Mouse (Mus musculus) urinary bladder, postnatal 4 days (tissue): ENCODE measurements around the gene Dydc1.

ENCODE experiments used
- DNase-seq, 2 experiments: peaks; one replicate each; pipeline ENCODE4 v3.0.0; 2021 to 2022; ENCODE audit warnings: low spot score in 2 of 2

The Dydc1 gene

GRCm38 (mm10) chr14:41098726-41099125, 26.0 kb downstream of the Dydc1 start:
- DNase-seq = no peak

- no peak for DNase-seq
Observed at GRCm38 (mm10) chr14:41100712-41101111, 28.0 kb downstream of the Dydc1 start.

- no peak for DNase-seq
Observed at GRCm38 (mm10) chr14:41101242-41101641, 28.5 kb downstream of the Dydc1 start.

DNA sequence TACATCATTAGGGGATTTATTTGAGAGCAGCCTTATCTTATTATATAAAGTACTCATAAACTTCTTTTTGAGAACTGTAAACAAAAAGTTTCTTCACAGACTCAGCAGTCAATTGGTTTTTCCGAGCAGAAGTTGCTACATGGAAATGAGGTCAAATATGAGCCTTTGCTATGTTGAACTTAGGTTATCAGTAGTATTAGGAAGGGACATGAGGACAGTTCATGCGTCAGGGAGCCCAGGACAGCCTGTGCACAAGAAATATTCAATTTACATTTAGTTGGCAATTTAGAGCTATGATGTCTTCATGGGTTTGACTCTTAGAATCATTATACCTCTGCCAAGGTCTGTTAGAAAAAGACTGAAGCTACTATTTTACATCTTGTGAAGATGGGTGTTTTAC, 29.6 kb downstream of the Dydc1 start:
- DNase-seq = no peak

GRCm38 (mm10) chr14:41104853-41105444, 32.2 kb downstream of the Dydc1 start, which contains the start of gene Mat1a:
Gene Mat1a (plus strand): TSS chr14:41105035.
- DNase-seq = no peak

DNA sequence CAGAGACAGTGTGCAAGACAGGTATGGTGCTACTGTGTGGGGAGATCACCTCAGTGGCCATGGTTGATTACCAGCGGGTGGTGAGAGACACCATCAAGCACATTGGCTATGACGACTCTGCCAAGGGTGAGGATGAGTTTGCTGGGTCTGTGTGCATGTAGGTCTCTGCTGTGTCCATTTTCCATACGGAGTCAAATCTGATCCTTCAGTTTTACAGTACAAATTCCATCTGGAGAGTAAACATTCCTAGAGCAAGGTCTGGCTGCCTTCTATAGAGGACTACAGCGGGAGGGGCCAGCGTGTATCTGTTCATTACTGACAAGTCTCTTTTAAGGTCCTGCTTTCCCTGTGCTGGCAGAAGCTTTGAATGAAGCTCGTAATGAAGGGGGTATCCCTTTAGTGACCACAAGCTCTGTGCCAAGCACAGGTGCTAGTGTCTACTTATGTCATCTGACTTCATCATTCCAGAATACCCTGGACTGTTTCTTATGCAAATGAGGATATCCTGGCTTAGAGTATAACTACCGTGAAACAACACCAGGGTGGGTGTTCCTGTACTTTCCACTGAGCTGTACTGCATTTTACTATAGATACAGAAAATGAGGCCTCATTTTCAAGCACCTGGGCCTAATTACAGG, 38.4 kb downstream of the Dydc1 start:
- no peak for DNase-seq

GRCm38 (mm10) chr14:41112944-41113343, 40.2 kb downstream of the Dydc1 start:
- no peak for DNase-seq

- DNase-seq = no peak
Observed at GRCm38 (mm10) chr14:41116271-41116670, 43.6 kb downstream of the Dydc1 start.

DNA sequence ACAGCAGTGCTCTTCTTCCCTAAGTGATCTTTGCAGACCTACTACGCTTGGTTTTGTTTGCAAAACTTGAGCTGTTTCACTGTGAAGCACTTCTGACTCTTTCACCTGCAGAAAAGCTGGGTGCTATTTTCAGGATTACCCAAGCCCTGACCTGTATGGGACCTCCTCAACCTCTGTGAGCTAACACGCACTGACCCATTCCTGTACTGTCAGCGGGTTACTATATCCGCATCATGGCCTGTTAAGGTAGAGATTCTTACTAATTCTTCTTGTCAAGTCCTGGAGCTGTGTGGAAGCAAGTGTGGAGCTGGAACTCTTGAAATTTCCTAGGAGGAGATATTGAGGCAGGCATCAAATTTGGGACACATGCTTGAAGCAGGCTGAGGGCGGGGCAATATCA, 52.0 kb downstream of the Dydc1 start:
- no peak for DNase-seq

GRCm38 (mm10) chr14:41127997-41128396, 55.3 kb downstream of the Dydc1 start:
- DNase-seq = no peak

- DNase-seq = no peak
Observed at GRCm38 (mm10) chr14:41131540-41131939, 58.8 kb downstream of the Dydc1 start, which contains the start of gene Sftpa1. Gene Sftpa1 (plus strand): TSS chr14:41131782.

DNA sequence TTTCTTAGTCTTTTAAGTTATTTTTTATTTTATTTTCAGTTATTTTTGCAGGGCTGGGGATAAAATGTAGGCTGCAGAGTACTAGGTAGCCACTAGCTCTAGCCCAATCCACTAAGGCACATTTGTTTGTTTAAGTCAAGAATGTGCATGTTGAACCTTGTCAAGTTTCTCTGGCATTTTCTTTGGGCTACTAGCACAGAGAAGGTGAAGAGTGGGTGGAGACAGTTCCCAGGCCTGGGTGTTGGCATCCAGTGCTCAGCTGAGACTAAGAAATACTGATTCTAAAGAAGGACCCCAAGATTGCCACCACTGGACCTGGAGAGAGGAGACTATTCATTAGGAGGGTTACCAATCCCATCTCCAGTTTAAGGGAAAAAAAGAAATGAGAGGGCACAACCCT, 64.3 kb downstream of the Dydc1 start:
- DNase-seq = no peak

- no peak for DNase-seq
Observed at GRCm38 (mm10) chr14:41140686-41141085, 68.0 kb downstream of the Dydc1 start.
